Mouse (Mus musculus) hindbrain, embryonic 12.5 days (tissue): ENCODE measurements around the gene Arl10. TPM values are rescaled to one million over a fixed set of nuclear protein-coding genes. Genes with fewer than 3 reads are reported as not detected.
"Not testable (repeated sequence)": the region's sequence is repeated elsewhere in the genome, so short reads cannot be mapped to it uniquely, and the experiment has no call there.

ENCODE experiments used
- ATAC-seq: fragments of 200-750 bp; cut with Nextera tagmentation; 2 replicates; pipeline ENCODE4 v1.8.0; 2017; ENCODE audit warnings: moderate TSS enrichment; ENCODE audit not compliant: low FRiP score
- H3K27ac ChIP-seq: fragments of 300-500 bp; sonication (generic); 2 replicates; pipeline ENCODE4 v1.5.1; 2016; ENCODE audit warnings: mild to moderate bottlenecking
- H3K27me3 ChIP-seq: fragments of 300-500 bp; sonication (generic); 2 replicates; pipeline ENCODE4 v1.6.1; 2016; ENCODE audit warnings: mild to moderate bottlenecking
- H3K36me3 ChIP-seq: fragments of 300-500 bp; sonication (generic); 2 replicates; pipeline ENCODE4 v1.6.1; 2016; ENCODE audit warnings: mild to moderate bottlenecking
- H3K4me1 ChIP-seq: fragments of 300-500 bp; sonication (generic); 2 replicates; pipeline ENCODE4 v1.6.1; 2016
- H3K4me2 ChIP-seq: fragments of 300-500 bp; sonication (generic); replicated peaks from 2 replicates; pipeline ENCODE4 v1.6.1; 2016; ENCODE audit warnings: mild to moderate bottlenecking
- H3K4me3 ChIP-seq: fragments of 300-500 bp; sonication (generic); 2 replicates; pipeline ENCODE4 v1.5.1; 2016; ENCODE audit warnings: mild to moderate bottlenecking
- H3K9ac ChIP-seq: fragments of 300-500 bp; sonication (generic); 2 replicates; pipeline ENCODE4 v1.6.1; 2016; ENCODE audit warnings: mild to moderate bottlenecking, moderate library complexity
- H3K9me3 ChIP-seq: fragments of 300-500 bp; sonication (generic); replicated peaks from 2 replicates; pipeline ENCODE4 v1.6.1; 2016; ENCODE audit warnings: mild to moderate bottlenecking
- WGBS: fragments of 180-500 bp; shearing (Covaris S2); methylation state at CpG from one replicate; pipeline ENCODE4 v1.1.7; 2016; 5-methylcytosine and 5-hydroxymethylcytosine counted together
- polyA plus RNA-seq: library from polyadenylated mRNA; unstranded; fragments of >200 nt; fragmentation: Nextera tagmentation; extraction: Ambion mirVana; gene quantifications from 2 replicates; pipeline ENCODE4 v1.2.1, GENCODE M21; 2016

Gene Arl10
- polyA plus RNA-seq, 1 experiment from 2014 or later, result 54.2 TPM

DNA sequence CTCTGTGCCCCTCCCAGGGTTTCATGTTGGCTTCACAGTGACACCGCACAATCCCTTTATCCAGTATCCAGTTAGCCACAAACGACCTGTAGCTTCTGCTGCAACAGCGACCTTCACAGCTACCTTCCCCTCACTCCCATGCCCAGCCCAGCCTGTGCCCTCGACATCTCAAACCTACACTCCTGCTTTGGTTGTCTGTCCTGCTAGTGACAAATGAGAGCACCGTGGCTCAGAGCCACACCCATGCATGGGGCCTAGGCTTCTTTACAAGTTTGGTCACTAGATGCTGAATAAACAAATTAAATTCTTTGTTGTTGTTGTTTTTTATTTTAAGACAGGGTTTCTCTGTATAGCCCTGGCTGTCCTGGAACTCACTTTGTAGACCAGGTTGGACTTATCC is 32.4 kb downstream of the Arl10 start:
- Histone ChIP-seq H3K27me3 (no peaks in the 10 kb centered on the region), H3K36me3 (no peaks in the 10 kb centered on the region), H3K9ac (no peak overlapping the region), H3K27ac (no peak overlapping the region), H3K4me2 (no peak overlapping the region), H3K9me3 (no peaks in the 10 kb centered on the region), H3K4me3 (no peak overlapping the region), H3K4me1 (peaks cover 25% of the 10 kb centered on the region)
- 72% methylated on average over 5 of the region's 5 CpGs for WGBS
- ATAC-seq, result no peak

DNA sequence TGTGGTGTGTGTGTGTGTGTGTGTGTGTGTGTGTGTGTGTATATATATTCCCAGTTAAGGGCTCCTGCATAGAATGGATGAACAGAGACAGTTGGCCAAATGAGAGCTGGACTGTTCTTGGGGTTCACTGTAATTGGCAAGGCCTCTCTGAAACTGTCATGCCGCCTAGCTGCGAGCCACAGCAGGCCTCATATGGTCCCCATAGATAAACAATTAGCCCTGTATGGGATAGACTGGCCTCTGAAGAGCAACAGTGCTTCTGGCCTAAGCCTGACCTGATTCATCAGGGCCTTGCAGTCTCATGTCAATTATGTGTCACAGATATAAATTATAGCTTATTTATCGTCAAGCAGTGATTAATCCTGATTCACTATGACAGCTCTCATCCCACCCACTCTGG is 33.2 kb downstream of the Arl10 start:
- Histone ChIP-seq H3K9ac (no peak overlapping the region), H3K27me3 (no peaks in the 10 kb centered on the region), H3K9me3 (no peaks in the 10 kb centered on the region), H3K4me1 (peaks cover 25% of the 10 kb centered on the region), H3K36me3 (no peaks in the 10 kb centered on the region), H3K27ac (no peak overlapping the region), H3K4me3 (no peak overlapping the region), H3K4me2 (no peak overlapping the region)
- 70% methylated on average over 3 of the region's 3 CpGs for WGBS
- ATAC-seq, result no peak

DNA sequence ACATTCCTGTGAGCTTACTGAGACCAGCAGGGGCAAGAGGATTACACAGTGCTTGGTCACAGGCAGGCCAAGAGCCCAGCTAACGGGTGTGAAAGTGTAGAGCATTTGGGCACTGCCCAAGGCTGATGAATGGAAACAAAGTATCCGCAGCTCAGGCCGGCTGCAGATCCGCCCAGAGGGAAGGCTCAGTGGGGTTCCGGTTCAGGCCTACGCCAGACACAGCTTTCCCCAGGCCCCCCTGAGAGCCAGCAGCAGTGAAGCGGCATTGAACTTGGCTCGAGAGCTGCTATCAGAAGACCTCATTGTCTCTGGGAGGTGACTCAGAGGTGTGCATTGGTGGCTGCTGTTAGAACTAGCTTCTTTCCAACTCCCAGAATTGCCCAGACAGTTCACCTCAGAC is 33.9 kb downstream of the Arl10 start:
- Histone ChIP-seq H3K9me3 (no peaks in the 10 kb centered on the region), H3K4me3 (no peak overlapping the region), H3K27me3 (no peaks in the 10 kb centered on the region), H3K36me3 (no peaks in the 10 kb centered on the region), H3K9ac (peak overlapping the region; percentile 0; the same call in 1 of the 2 replicates), H3K27ac (no peak overlapping the region), H3K4me2 (0 out of 2 replicates have a peak overlapping the region, but pooled peaks have one; percentile 13), H3K4me1 (peaks cover 25% of the 10 kb centered on the region)
- 13% methylated on average over 8 of the region's 8 CpGs for WGBS
- ATAC-seq, result no peak

DNA sequence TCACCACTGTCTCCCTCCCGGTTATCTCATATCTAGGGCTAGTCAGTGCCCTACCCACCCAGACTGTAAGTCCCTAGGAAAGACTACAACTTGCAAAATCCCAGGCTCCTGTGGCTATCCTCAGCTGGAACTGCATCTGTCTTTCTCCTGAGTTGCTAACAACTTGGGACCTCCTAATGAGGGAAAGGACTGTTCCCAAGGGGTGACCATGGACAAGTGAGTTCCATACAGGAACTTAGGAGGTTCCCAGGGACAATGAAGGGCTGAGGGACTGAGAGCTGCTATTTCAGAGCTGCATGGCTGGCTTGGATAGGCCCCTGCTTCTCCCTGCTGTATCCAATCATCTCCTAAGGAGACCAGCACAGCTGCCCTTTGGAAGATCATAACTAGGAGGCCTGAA is 34.5 kb downstream of the Arl10 start:
- H3K36me3 ChIP-seq, result no peaks in the 10 kb centered on the region
- H3K9ac ChIP-seq, result no peak overlapping the region
- no peak for ATAC-seq
- no peaks in the 10 kb centered on the region for H3K27me3 ChIP-seq
- H3K4me1 ChIP-seq, result peaks cover 25% of the 10 kb centered on the region
- no peak overlapping the region for H3K27ac ChIP-seq
- no peaks in the 10 kb centered on the region for H3K9me3 ChIP-seq
- H3K4me3 ChIP-seq, result no peak overlapping the region
- peak overlapping the region; percentile 13; the same call in 1 of the 2 replicates for H3K4me2 ChIP-seq
- WGBS, result 20% methylated on average over 1 of the region's 1 CpGs

DNA sequence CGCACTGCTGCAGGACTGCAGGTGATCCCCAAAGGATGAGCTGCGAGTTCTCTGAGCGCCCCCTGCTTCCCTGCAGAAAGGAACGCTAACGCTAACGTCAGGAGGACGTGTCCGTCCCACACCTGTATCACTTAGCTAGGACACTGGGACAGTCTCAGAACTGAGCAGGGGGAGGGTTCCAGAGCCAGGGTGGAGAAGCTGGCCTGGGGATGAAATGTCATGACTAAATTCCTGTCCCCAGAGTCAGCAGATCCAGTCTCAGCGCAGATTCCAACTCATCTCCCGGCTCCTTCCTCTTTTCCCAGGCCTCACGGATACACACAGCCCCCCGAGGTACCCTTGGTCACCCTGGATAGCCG is 35.8 kb downstream of the Arl10 start:
- 12% methylated on average over 13 of the region's 13 CpGs for WGBS
- H3K4me2 ChIP-seq, result peak overlapping the region; percentile 83
- H3K27me3 ChIP-seq, result no peaks in the 10 kb centered on the region
- H3K4me1 ChIP-seq, result peaks cover 25% of the 10 kb centered on the region
- no peaks in the 10 kb centered on the region for H3K36me3 ChIP-seq
- H3K4me3 ChIP-seq, result peak overlapping the region; percentile 53
- H3K27ac ChIP-seq, result 0 out of 2 replicates have a peak overlapping the region, but pooled peaks have one; percentile 13
- no peaks in the 10 kb centered on the region for H3K9me3 ChIP-seq
- H3K9ac ChIP-seq, result peak overlapping the region; percentile 72
- peak; percentile 36; the same call in 1 of the 2 replicates for ATAC-seq

DNA sequence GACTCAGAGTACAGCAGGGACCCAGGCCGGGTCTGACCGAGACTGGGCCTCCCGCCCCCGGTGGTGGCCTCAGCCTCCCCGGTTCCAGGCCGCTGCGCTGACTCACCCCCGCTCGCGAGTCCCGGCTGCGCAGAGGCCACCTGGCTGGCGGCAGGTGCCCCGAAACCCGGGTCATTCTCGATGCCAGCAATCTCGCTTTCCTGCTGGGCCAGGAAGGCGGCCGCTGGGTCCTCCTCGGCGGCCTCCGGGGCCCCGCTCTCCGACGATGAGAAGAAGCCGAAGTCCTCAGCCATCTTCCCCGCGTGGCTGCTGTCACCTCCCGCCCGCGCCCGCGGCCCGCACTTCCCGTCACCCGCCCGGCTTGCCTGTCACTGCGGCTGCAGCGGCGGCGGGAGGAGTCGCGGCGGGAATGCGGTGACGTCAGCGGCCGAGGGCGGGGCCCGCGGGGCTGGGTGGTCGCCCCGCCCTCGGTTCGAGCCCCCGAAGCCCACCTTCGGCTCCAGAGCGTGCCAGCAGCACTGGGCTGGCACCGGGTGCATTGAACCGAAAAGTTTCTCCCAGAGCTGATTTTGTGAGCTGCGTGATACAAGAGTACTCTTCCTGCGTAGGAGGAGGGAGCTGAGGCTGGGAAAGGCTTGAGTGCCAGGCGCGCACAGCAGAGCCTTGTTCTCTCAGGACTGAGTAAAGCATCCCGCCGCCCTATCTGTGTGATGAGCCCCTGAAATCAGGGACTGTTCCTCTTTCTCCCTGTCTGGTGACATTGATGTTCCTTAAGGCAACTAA is 36.3 kb downstream of the Arl10 start, which contains the start of gene Cltb:
Cltb (minus strand) TSS at position 373 of the 783 bp plus-strand sequence.
- Histone ChIP-seq H3K4me3 (peak within 1 kb of the TSS; percentile 53), H3K4me1 (peaks cover 25% of the 10 kb centered on the region), H3K9me3 (no peaks in the 10 kb centered on the region), H3K9ac (peak within 1 kb of the TSS; percentile 72), H3K4me2 (peak within 1 kb of the TSS; percentile 83), H3K27me3 (no peaks in the 10 kb centered on the region), H3K27ac (0 out of 2 replicates have a peak within 1 kb of the TSS, but pooled peaks have one; percentile 13), H3K36me3 (no peaks in the 10 kb centered on the region)
- ATAC-seq, result peak; percentile 71
- WGBS, result 2% methylated on average over 53 of the region's 66 CpGs

DNA sequence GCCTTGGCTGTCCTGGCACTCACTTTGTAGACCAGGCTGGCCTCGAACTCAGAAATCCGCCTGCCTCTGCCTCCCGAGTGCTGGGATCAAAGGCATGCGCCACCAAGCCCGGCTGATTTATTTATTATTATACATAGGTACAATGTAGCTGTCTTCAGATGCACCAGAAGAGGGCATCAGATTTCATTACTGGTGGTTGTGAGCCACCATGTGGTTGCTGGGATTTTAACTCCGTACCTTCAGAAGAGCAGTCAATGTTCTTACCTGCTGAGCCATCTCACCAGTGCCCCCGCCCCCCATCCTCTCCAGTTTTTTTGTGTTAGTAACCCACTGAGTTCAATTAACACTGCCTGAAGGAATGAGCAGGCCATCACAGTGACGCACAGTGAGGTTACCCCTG is 38.3 kb downstream of the Arl10 start:
- WGBS, result 80% methylated on average over 8 of the region's 8 CpGs
- H3K4me1 ChIP-seq, result peaks cover 22% of the 10 kb centered on the region
- not testable (repeated sequence) for H3K27ac ChIP-seq, H3K27me3 ChIP-seq, H3K9ac ChIP-seq, H3K4me2 ChIP-seq, ATAC-seq, H3K4me3 ChIP-seq, H3K36me3 ChIP-seq, H3K9me3 ChIP-seq

DNA sequence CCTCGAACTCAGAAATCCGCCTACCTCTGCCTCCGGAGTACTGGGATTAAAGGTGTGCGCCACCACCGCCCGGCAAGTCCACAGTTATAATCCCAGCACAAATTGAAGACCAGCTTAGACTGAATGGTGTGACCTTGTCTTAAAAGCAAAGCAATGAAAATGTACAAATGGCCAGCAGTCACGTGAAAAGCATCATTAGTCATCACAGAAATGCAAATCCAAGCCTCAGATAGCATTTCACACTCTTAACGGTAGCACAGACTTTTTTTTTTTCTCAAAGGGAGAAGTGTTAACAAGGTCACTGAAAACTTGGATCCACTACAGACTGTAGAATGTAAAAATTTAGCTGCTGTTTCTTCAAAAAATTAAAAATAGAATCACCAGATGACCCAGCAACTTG is 41.5 kb downstream of the Arl10 start:
- no peak overlapping the region for H3K4me3 ChIP-seq
- H3K4me1 ChIP-seq, result no peaks in the 10 kb centered on the region; the same call in 1 of the 2 replicates
- H3K27me3 ChIP-seq, result no peaks in the 10 kb centered on the region; the same call in 1 of the 2 replicates
- no peaks in the 10 kb centered on the region for H3K9me3 ChIP-seq
- H3K36me3 ChIP-seq, result no peaks in the 10 kb centered on the region
- no peak overlapping the region for H3K27ac ChIP-seq
- 84% methylated on average over 8 of the region's 8 CpGs for WGBS
- no peak overlapping the region for H3K4me2 ChIP-seq
- ATAC-seq, result no peak
- H3K9ac ChIP-seq, result no peak overlapping the region

DNA sequence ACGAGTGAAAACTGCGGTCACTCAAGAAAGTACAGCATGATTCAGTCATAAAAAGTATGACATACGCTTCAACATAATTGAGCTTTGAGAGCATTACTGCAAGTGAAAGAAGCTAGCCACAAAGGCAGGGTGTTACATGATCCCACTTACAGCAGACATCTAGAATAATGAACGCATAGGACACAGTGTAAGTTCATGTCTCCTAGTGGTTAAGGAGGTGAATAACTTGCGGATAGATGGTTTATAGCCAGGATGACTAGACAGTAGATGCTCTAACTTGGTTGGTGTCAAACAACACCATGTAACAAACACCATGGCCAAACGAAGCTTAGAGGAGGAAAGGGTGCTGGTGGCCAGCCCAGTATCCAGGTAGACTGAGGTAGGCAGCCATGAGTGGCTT is 42.2 kb downstream of the Arl10 start:
- Histone ChIP-seq H3K4me2 (no peak overlapping the region), H3K4me3 (no peak overlapping the region), H3K27ac (no peak overlapping the region), H3K9me3 (no peaks in the 10 kb centered on the region), H3K4me1 (no peaks in the 10 kb centered on the region), H3K27me3 (no peaks in the 10 kb centered on the region; the same call in 1 of the 2 replicates), H3K9ac (no peak overlapping the region), H3K36me3 (no peaks in the 10 kb centered on the region)
- no peak for ATAC-seq
- WGBS, result 73% methylated on average over 6 of the region's 6 CpGs

DNA sequence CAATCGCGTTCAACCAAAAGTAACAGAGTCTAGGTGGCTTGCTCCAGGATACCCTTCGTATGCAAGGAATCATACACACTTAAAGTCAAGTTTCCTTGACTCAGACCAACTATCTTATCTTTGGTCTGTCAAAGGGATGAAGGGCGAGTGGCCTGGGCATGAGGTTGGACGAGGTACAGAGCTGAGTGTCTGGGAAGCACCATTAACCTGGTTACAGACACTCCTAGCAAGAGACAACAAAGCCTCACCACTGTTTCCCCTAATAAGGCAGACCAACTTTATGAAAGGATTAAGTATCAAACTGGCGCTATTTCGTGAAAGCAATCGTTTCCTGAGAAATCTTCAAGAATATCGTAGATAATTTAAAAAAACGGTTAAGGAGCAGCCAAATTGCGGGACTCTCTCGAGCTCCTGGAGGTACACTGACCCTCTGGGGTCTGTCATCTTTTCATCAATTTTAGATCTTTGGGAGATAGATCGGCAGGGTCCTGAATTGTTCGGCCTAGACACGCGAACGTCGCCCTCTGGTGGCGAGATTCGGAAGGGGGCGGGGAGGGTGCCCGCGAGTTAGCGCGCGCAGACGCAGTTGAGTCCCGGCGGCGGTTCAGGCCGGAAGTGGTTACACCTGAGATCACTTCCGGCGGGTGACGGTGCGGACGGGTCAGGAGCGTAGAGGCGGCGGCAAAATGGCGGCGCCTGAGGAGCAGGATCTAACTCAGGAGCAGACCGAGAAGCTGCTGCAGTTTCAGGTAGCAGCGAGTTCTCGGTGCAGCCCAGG is 46.5 kb downstream of the Arl10 start, which contains the start of gene Faf2:
Faf2 (plus strand) TSS at position 630 of the 778 bp plus-strand sequence.
- Histone ChIP-seq H3K27ac (peak within 1 kb of the TSS; percentile 87), H3K4me2 (peak within 1 kb of the TSS; percentile 80), H3K4me3 (peak within 1 kb of the TSS; percentile 93), H3K36me3 (no peaks in the 10 kb centered on the region), H3K9ac (peak within 1 kb of the TSS; percentile 91), H3K27me3 (no peaks in the 10 kb centered on the region; the same call in 1 of the 2 replicates), H3K9me3 (no peaks in the 10 kb centered on the region), H3K4me1 (peaks cover 21% of the 10 kb centered on the region)
- peak; percentile 98 for ATAC-seq
- 13% methylated on average over 44 of the region's 44 CpGs for WGBS

DNA sequence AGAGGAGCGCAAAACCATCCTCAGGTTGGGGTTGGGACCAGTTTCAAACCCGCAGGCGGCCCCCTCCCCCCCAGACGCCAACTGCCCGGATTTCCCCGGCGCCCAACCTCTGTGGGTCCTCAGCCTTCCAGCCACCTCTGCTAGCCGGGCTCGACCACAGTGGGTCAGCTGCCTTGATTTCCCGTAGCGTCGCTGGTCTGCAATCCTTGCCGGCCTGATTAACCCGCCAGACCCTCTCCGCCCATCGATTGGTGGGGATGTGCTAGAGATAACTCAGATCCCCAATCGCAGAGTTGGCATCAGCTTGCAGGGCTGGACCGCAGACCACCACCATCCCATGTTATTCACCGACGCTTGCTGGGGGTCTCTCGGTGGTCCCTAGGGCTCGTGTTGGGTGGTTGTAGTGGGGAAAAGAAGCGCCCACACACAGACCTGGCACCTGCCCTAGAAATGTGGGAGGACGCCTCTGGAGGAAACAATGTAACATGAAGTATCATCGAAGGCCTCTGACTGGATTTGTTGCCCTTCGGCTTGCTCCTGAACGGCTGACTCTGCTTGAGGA is 47.2 kb downstream of the Arl10 start:
- H3K27ac ChIP-seq, result peak overlapping the region; percentile 87
- H3K4me3 ChIP-seq, result peak overlapping the region; percentile 93
- ATAC-seq, result peak; percentile 86
- no peaks in the 10 kb centered on the region; the same call in 1 of the 2 replicates for H3K27me3 ChIP-seq
- 3% methylated on average over 27 of the region's 27 CpGs for WGBS
- H3K36me3 ChIP-seq, result no peaks in the 10 kb centered on the region
- peak overlapping the region; percentile 80 for H3K4me2 ChIP-seq
- peak overlapping the region; percentile 91 for H3K9ac ChIP-seq
- no peaks in the 10 kb centered on the region for H3K9me3 ChIP-seq
- H3K4me1 ChIP-seq, result peaks cover 21% of the 10 kb centered on the region

DNA sequence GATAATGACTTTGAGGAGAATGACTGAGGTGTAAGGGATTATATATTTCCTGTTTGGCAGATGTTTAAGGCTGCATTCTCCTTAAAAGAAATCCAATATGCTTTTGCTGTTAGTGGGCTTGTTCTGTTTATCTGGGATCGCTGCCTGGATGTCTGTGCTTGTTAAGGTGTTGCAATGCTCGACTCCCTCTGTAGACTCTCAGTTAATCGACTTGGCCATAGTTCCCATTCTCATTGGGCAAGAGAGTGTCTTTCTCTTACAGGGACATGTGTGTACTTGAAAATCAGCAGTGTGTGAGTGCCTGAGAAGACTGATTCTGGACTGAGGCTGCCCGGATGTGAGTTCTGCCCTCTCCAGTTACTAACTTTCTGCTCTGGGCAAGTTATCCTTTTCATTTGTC is 54.3 kb downstream of the Arl10 start:
- Histone ChIP-seq H3K4me1 (peaks cover 6% of the 10 kb centered on the region; the same call in 1 of the 2 replicates), H3K27me3 (no peaks in the 10 kb centered on the region), H3K9me3 (no peaks in the 10 kb centered on the region), H3K4me2 (no peak overlapping the region), H3K36me3 (peaks cover 13% of the 10 kb centered on the region), H3K4me3 (no peak overlapping the region), H3K9ac (no peak overlapping the region), H3K27ac (no peak overlapping the region)
- ATAC-seq, result no peak
- 92% methylated on average over 4 of the region's 4 CpGs for WGBS
